Mouse (Mus musculus): ENCODE results near the gene Sh3d21.
"Not testable (repeated sequence)": the region's sequence is repeated elsewhere in the genome, so short reads cannot be mapped to it uniquely, and the experiment has no call there.

Sh3d21 gene

GRCm38 (mm10) chr4:126163067-126163659 lies at the start of gene Sh3d21:
TSS of gene Sh3d21 (minus strand) at chr4:126163491.
- DNase-seq (ENCODE audit: low read depth, low spot score) = no peak

GRCm38 (mm10) chr4:126207081-126207480 lies 43.8 kb upstream of the Sh3d21 start:
- no peak for DNase-seq (ENCODE audit: low read depth, low spot score)

GRCm38 (mm10) chr4:126205386-126205785 lies 42.1 kb upstream of the Sh3d21 start:
- DNase-seq (ENCODE audit: low read depth, low spot score) = no peak

GRCm38 (mm10) chr4:126204661-126205230 lies 41.5 kb upstream of the Sh3d21 start:
- no peak for DNase-seq (ENCODE audit: low read depth, low spot score)

- DNase-seq (ENCODE audit: low read depth, low spot score) = no peak
Observed at GRCm38 (mm10) chr4:126204016-126204415, 40.7 kb upstream of the Sh3d21 start.

- DNase-seq (ENCODE audit: low read depth, low spot score) = no peak
Observed at GRCm38 (mm10) chr4:126203336-126203895, 40.1 kb upstream of the Sh3d21 start.

GRCm38 (mm10) chr4:126202303-126203181 lies 39.3 kb upstream of the Sh3d21 start, which contains the start of gene Thrap3:
TSS of gene Thrap3 (minus strand) at chr4:126202760.
- peak; percentile 91 for DNase-seq (ENCODE audit: low read depth, low spot score)

- peak; percentile 52 for DNase-seq (ENCODE audit: low read depth, low spot score)
Observed at GRCm38 (mm10) chr4:126201514-126202302, 38.4 kb upstream of the Sh3d21 start.

- no peak for DNase-seq (ENCODE audit: low read depth, low spot score)
Observed at GRCm38 (mm10) chr4:126200656-126201055, 37.4 kb upstream of the Sh3d21 start.

- no peak for DNase-seq (ENCODE audit: low read depth, low spot score)
Observed at GRCm38 (mm10) chr4:126200036-126200435, 36.7 kb upstream of the Sh3d21 start.

GRCm38 (mm10) chr4:126199556-126199955 lies 36.3 kb upstream of the Sh3d21 start:
- no peak for DNase-seq (ENCODE audit: low read depth, low spot score)

GRCm38 (mm10) chr4:126197485-126197884 lies 34.2 kb upstream of the Sh3d21 start:
- no peak for DNase-seq (ENCODE audit: low read depth, low spot score)

- no peak for DNase-seq (ENCODE audit: low read depth, low spot score)
Observed at GRCm38 (mm10) chr4:126194916-126195315, 31.6 kb upstream of the Sh3d21 start.

- no peak for DNase-seq (ENCODE audit: low read depth, low spot score)
Observed at GRCm38 (mm10) chr4:126194216-126194615, 30.9 kb upstream of the Sh3d21 start.

- DNase-seq (ENCODE audit: low read depth, low spot score) = no peak
Observed at GRCm38 (mm10) chr4:126190636-126191035, 27.3 kb upstream of the Sh3d21 start.

GRCm38 (mm10) chr4:126187096-126187495 lies 23.8 kb upstream of the Sh3d21 start:
- no peak for DNase-seq (ENCODE audit: low read depth, low spot score)

- no peak for DNase-seq (ENCODE audit: low read depth, low spot score)
Observed at GRCm38 (mm10) chr4:126183034-126183433, 19.7 kb upstream of the Sh3d21 start.

- DNase-seq (ENCODE audit: low read depth, low spot score) = no peak
Observed at GRCm38 (mm10) chr4:126181170-126181957, 18.1 kb upstream of the Sh3d21 start.

- DNase-seq (ENCODE audit: low read depth, low spot score) = not testable (repeated sequence)
Observed at GRCm38 (mm10) chr4:126175980-126176379, 12.7 kb upstream of the Sh3d21 start.

- DNase-seq (ENCODE audit: low read depth, low spot score) = no peak
Observed at GRCm38 (mm10) chr4:126173800-126174199, 10.5 kb upstream of the Sh3d21 start.

- not testable (repeated sequence) for DNase-seq (ENCODE audit: low read depth, low spot score)
Observed at GRCm38 (mm10) chr4:126170737-126171136, 7.4 kb upstream of the Sh3d21 start.

All from c-Kit-negative CD71-positive TER-119-positive erythroid progenitor cells, embryonic 14.5 days (primary cell).